Mouse (Mus musculus) heart, postnatal 4 days (tissue): ENCODE measurements around the gene Mpg. TPM values are rescaled to one million over a fixed set of nuclear protein-coding genes. Genes with fewer than 3 reads are reported as not detected.

ENCODE experiments used
- DNase-seq: peaks from one replicate; pipeline ENCODE4 v3.0.0; 2021
- total RNA-seq, 2 experiments: library from RNA; stranded (reverse); gene quantifications; 2 replicates each; pipeline ENCODE4 v1.2.3; 2021

Mpg gene
- total RNA-seq, 2 experiments from 2014 or later, result 10.4 to 11.3 TPM

GRCm38 (mm10) chr11:32231125-32231524 lies 4.8 kb downstream of the Mpg start:
- no peak for DNase-seq

- DNase-seq, result peak; percentile 27
These were observed 6.5 kb downstream of the Mpg start for GRCm38 (mm10) chr11:32232848-32233247.

GRCm38 (mm10) chr11:32233895-32234294 lies 7.6 kb downstream of the Mpg start:
- peak; percentile 19 for DNase-seq

- no peak for DNase-seq
These were observed 8.6 kb downstream of the Mpg start for GRCm38 (mm10) chr11:32234816-32235485.

- peak; percentile 83 for DNase-seq
These were observed 9.3 kb downstream of the Mpg start for GRCm38 (mm10) chr11:32235646-32236045.

- DNase-seq, result peak; percentile 6
These were observed 9.8 kb downstream of the Mpg start for GRCm38 (mm10) chr11:32236132-32236531.

- DNase-seq, result peak; percentile 78
These were observed 10.6 kb downstream of the Mpg start for GRCm38 (mm10) chr11:32236712-32237410.

GRCm38 (mm10) chr11:32237411-32237795 lies 11.1 kb downstream of the Mpg start:
- no peak for DNase-seq

GRCm38 (mm10) chr11:32238093-32238860 lies 12.0 kb downstream of the Mpg start:
- peak; percentile 80 for DNase-seq

GRCm38 (mm10) chr11:32241391-32241790 lies 15.1 kb downstream of the Mpg start:
- DNase-seq, result no peak

- DNase-seq, result no peak
These were observed 15.9 kb downstream of the Mpg start for GRCm38 (mm10) chr11:32242209-32242608.

- no peak for DNase-seq
These were observed 17.1 kb downstream of the Mpg start for GRCm38 (mm10) chr11:32243205-32243955.

- peak; percentile 58 for DNase-seq
These were observed 17.8 kb downstream of the Mpg start for GRCm38 (mm10) chr11:32244064-32244463.

GRCm38 (mm10) chr11:32244617-32245016 lies 18.3 kb downstream of the Mpg start:
- DNase-seq, result no peak

- no peak for DNase-seq
These were observed 19.3 kb downstream of the Mpg start for GRCm38 (mm10) chr11:32245614-32246013.

GRCm38 (mm10) chr11:32247068-32247467 lies 20.8 kb downstream of the Mpg start:
- DNase-seq, result no peak

GRCm38 (mm10) chr11:32248350-32248749 lies 22.0 kb downstream of the Mpg start:
- no peak for DNase-seq

- no peak for DNase-seq
These were observed 24.8 kb downstream of the Mpg start for GRCm38 (mm10) chr11:32250880-32251763.

GRCm38 (mm10) chr11:32253121-32253520 lies 26.8 kb downstream of the Mpg start:
- DNase-seq, result no peak

GRCm38 (mm10) chr11:32256146-32256545 lies 29.8 kb downstream of the Mpg start:
- no peak for DNase-seq

GRCm38 (mm10) chr11:32256566-32256965 lies 30.3 kb downstream of the Mpg start:
- no peak for DNase-seq
